Mouse (Mus musculus) lung, postnatal 36 days (tissue): ENCODE results near the gene Gpha2.

Experiments
- DNase-seq: peaks from one replicate; pipeline ENCODE4 v3.0.0; 2022; ENCODE audit warnings: mixed read lengths

Gpha2 gene

DNA sequence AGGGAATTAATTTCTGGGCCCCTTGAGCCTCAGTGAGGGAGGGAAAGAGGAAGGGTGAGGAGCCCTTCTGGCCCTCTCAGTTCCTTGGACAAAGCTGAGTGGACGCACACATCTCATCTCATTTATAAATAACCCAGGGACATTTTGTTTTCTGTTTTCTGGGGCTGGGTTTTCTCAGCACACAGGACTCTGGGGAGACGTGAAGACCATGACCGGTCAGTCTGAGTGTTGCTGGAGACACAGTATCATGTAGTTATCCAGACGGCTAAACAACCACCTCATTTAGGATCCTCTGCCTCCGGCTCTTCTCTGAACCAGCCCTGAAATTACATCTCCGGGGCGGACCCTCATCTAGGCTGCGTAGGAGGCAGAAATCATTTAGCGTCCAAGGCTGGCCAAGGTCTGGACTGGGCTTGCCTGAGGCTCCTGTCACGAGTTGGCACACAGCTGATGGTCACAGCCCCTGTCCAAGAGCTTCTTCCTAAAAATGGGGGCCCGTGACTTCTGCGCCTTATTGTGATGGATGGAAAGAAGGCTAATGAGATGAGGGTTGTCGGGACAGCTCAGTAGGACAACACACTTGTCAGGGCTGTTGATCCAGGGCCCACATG lies 47.9 kb downstream of the Gpha2 start:
- peak; percentile 28 for DNase-seq

DNA sequence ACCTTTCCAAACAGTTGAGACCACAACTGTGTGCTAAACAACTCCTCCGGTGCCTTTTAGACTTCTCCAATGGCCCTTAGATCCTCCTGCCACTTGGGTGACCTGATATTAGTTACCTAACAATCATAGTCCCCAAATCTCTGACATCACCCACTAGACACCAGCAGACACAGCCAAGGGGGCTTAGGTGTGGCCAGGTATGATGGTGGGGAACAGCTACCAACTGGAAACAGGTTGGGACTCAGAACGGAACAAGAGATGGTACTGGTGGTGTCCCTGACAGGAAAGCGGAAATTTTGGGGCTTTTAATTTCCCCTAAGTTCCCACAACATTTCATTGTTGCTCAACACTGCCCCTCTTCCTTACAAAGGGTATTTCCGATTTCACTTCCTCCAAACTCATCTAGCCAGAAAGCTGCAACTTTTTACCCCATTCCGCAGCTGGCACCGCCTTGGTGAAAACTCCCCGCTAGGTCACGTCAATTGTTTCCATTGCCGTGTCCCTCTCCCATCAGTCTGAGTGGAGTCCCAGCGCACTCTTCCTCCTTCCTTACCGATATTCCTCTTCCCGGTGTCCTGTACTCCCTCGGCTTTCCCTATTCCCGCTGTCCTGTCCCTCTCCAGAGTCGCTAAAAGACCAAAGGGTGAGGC lies 49.7 kb downstream of the Gpha2 start:
- DNase-seq = peak; percentile 64

DNA sequence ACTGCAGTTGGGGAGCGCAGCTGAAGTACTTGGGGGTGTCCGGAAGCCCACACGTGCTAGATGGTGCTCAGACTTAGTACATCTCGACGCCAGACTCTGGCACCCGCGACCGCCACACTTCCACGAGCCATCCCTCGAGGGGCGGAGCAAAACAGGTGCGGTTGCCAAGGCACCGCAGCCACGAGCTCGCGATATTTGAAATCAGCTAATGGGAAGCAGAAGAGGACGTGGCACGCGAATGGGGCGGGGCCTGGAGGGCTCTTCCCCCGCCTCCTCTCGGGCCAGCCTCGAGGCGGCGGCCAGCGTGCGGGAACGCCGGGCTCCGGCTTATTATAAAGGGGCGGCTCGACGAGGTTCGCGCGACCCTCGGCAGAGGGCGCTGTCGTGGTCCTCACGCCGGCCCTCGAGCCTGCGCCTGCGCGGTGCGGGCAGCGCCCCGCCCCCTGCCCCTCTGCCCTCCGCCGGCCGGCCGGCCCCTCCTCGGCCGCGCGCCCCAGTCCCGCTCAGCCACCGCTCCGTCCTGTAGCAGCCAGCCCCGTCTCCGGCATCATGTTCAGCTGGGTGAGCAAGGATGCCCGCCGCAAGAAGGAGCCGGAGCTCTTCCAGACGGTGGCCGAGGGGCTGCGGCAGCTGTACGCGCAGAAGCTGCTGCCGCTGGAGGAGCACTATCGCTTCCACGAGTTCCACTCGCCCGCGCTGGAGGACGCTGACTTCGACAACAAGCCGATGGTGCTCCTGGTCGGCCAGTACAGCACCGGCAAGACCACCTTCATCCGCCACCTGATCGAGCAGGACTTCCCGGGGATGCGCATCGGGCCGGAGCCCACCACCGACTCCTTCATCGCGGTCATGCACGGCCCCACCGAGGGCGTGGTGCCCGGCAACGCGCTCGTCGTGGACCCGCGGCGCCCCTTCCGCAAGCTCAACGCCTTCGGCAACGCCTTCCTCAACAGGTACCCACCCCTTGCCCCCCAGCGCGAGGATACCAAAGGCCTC lies 50.5 kb downstream of the Gpha2 start, which contains the start of gene Ehd1:
Gene Ehd1, plus strand, starts transcription at position 300 of the 996 bp plus-strand sequence.
- DNase-seq = peak; percentile 99
